Mouse (Mus musculus): ENCODE measurements around the gene Dmd.

GRCm38 (mm10) chrX:85041466-85042058, 2092.9 kb downstream of the Dmd start:
- no peak for TF ChIP-seq CTCF (IDR thresholded peaks at IDR 0.05; ENCODE audit: extremely low read depth, insufficient read depth, low read length)
- no peak for TF ChIP-seq POLR2A (IDR thresholded peaks at IDR 0.05; ENCODE audit: extremely low read depth, insufficient read depth, low read length)

Data from cortical plate, adult 2 months (tissue).